ENCODE assay signal across 12 mouse cellular contexts in genomic region chr11:106355382-106356128, GRCm38 (mm10). TPM values are rescaled to one million over a fixed set of nuclear protein-coding genes. Genes with fewer than 3 reads are reported as not detected.
DNase-seq lines count a peak whose midpoint lies in the region; ATAC-seq and TF ChIP-seq lines count a peak whose summit lies in the region.
"Had no signal": no experiment of that assay in that cellular context is flagged by ENCODE, and none has a peak within 500 bp of the region (broad histone marks: within the 10 kb centered on the region; RNA-seq: fewer than 3 reads in every experiment).

No protein-coding gene starts in this region.

- H3K4me1 ChIP-seq in liver, embryonic 14.5 days (replicated peaks; ENCODE audit: control insufficient read depth in 2 of 2, insufficient read depth in 2 of 2, low read length in 1 of 2), result peaks cover 0 to 6% of the 10 kb centered on the region in 2 experiments; a peak in 2 of 4 replicates
- no peaks in the 10 kb centered on the region for H3K4me1 ChIP-seq in forebrain, embryonic 15.5 days
- H3K4me1 ChIP-seq: embryonic facial prominence, embryonic 15.5 days had no signal

- intact Hi-C loops in gastrocnemius, adult 2 months (cut with DNase I), result no loop called here

- 20% methylated on average over 19 of the region's 19 CpGs for WGBS in liver, embryonic 14.5 days (ENCODE audit: insufficient replicate concordance)
- WGBS in forebrain, embryonic 15.5 days, result 82% methylated on average over 19 of the region's 19 CpGs

- no peak overlapping the region for H3K4me2 ChIP-seq in liver, embryonic 14.5 days (ENCODE audit: low read depth)
- H3K4me2 ChIP-seq in forebrain, embryonic 15.5 days (replicated peaks), result no peak overlapping the region
- H3K4me2 ChIP-seq: embryonic facial prominence, embryonic 15.5 days had no signal

- H3K27ac ChIP-seq in gastrocnemius, adult 2 months, result peak overlapping the region; percentile 91
- no peak overlapping the region for H3K27ac ChIP-seq in liver, embryonic 14.5 days
- H3K27ac ChIP-seq in forebrain, embryonic 15.5 days (replicated peaks), result no peak overlapping the region
- H3K27ac ChIP-seq: embryonic facial prominence, embryonic 15.5 days had no signal

- H3K27me3 ChIP-seq in liver, embryonic 14.5 days (ENCODE audit: control insufficient read depth, insufficient read depth, low read length), result no peaks in the 10 kb centered on the region
- no peaks in the 10 kb centered on the region for H3K27me3 ChIP-seq in forebrain, embryonic 15.5 days
- H3K27me3 ChIP-seq: embryonic facial prominence, embryonic 15.5 days had no signal

- no peaks in the 10 kb centered on the region for H3K9me3 ChIP-seq in liver, embryonic 14.5 days (ENCODE audit: control insufficient read depth, low read length)
- no peaks in the 10 kb centered on the region for H3K9me3 ChIP-seq in forebrain, embryonic 15.5 days
- H3K9me3 ChIP-seq: embryonic facial prominence, embryonic 15.5 days had no signal

- H3K36me3 ChIP-seq in liver, embryonic 14.5 days (replicated peaks; ENCODE audit: control insufficient read depth, insufficient read depth, low read depth), result no peaks in the 10 kb centered on the region
- H3K36me3 ChIP-seq in forebrain, embryonic 15.5 days, result no peaks in the 10 kb centered on the region
- H3K36me3 ChIP-seq: embryonic facial prominence, embryonic 15.5 days had no signal

- H3K4me3 ChIP-seq in gastrocnemius, adult 2 months, result peak overlapping the region; percentile 48
- no peak overlapping the region for H3K4me3 ChIP-seq in liver, embryonic 14.5 days (ENCODE audit: insufficient read depth in 1 of 2, low read depth in 2 of 2, low read length in 2 of 2)
- no peak overlapping the region for H3K4me3 ChIP-seq in forebrain, embryonic 15.5 days
- H3K4me3 ChIP-seq: embryonic facial prominence, embryonic 15.5 days had no signal

- no peak overlapping the region for H3K9ac ChIP-seq in liver, embryonic 14.5 days (replicated peaks)
- no peak overlapping the region for H3K9ac ChIP-seq in forebrain, embryonic 15.5 days (replicated peaks)
- H3K9ac ChIP-seq: embryonic facial prominence, embryonic 15.5 days had no signal

- DNase-seq in gastrocnemius, adult 2 months, result peak; percentile 82
- no peak for DNase-seq in gastrocnemius, postnatal 4 days (ENCODE audit: low spot score in 2 of 2)
- peak; percentile 25 for DNase-seq in thymus, postnatal 25 days
- no peak for DNase-seq in thymus, postnatal 10 days (ENCODE audit: low spot score in 2 of 2)
- no peak for DNase-seq in liver, embryonic 14.5 days (ENCODE audit: low read depth in 3 of 3, low spot score in 3 of 3)
- DNase-seq in neural tube, embryonic 10.5 days (ENCODE audit: extremely low spot score, low spot score), result no peak
- no peak for DNase-seq in left cerebral cortex, adult 18-20 months (ENCODE audit: low spot score in 2 of 2)
- DNase-seq: B cell, adult 2 months; right cerebral cortex, postnatal 4 days had no signal

- TF ChIP-seq EP300 in liver, embryonic 14.5 days (IDR thresholded peaks at IDR 0.05; ENCODE audit: low read depth), result no peak

- no peak for TF ChIP-seq CTCF in gastrocnemius, adult 2 months (IDR thresholded peaks at IDR 0.05)
- no peak for TF ChIP-seq CTCF in liver, embryonic 14.5 days (IDR thresholded peaks at IDR 0.05; ENCODE audit: low read depth)

- ATAC-seq in liver, embryonic 14.5 days (ENCODE audit: insufficient read depth), result peak; percentile 13; the same call in 1 of the 2 replicates
- no peak for ATAC-seq in forebrain, embryonic 15.5 days (replicated peaks)

RNA-seq across cellular contexts. Expression of gene Scn4a, which starts 2.5 kb away (rescaled TPM):
- 100 to 1,000 TPM; 439 to 468 TPM for total RNA-seq in gastrocnemius, adult 2 months (2021)
- total RNA-seq in gastrocnemius, postnatal 4 days (2021), result 10 to 100 TPM; 81.7 to 86.7 TPM
- polyA plus RNA-seq in liver, embryonic 14.5 days (2012; rRNA removed), result 0.01 and 0.02 TPM in 2 replicates
- not detected in 2 replicates for polyA plus RNA-seq in liver, embryonic 14.5 days (2014; fragmentation: Nextera tagmentation; extraction: Ambion mirVana)
- polyA plus RNA-seq in forebrain, embryonic 15.5 days (2015; fragmentation: Nextera tagmentation; extraction: Ambion mirVana), result not detected in 2 replicates
- total RNA-seq in left cerebral cortex, adult 18-20 months (2021), result not detected

RNA-seq across cellular contexts. Expression of gene Prr29, which starts 9.7 kb away (rescaled TPM):
- 1 to 10 TPM; 3.9 to 6.5 TPM for total RNA-seq in gastrocnemius, adult 2 months (2021)
- 10 to 100 TPM; 13.6 to 18.1 TPM for total RNA-seq in gastrocnemius, postnatal 4 days (2021)
- not detected in 2 replicates for polyA plus RNA-seq in liver, embryonic 14.5 days (2012; rRNA removed)
- polyA plus RNA-seq in liver, embryonic 14.5 days (2014; fragmentation: Nextera tagmentation; extraction: Ambion mirVana), result not detected in 2 replicates
- not detected in 2 replicates for polyA plus RNA-seq in forebrain, embryonic 15.5 days (2015; fragmentation: Nextera tagmentation; extraction: Ambion mirVana)
- not detected for total RNA-seq in left cerebral cortex, adult 18-20 months (2021)

RNA-seq across cellular contexts. Expression of gene Icam2, which starts 32.3 kb away (rescaled TPM):
- total RNA-seq in gastrocnemius, adult 2 months (2021), result 1 to 10 TPM; 4.2 to 6.2 TPM
- 10 to 100 TPM; 18.7 to 19.9 TPM for total RNA-seq in gastrocnemius, postnatal 4 days (2021)
- polyA plus RNA-seq in liver, embryonic 14.5 days (2012; rRNA removed), result 9.4 and 13.0 TPM in 2 replicates
- polyA plus RNA-seq in liver, embryonic 14.5 days (2014; fragmentation: Nextera tagmentation; extraction: Ambion mirVana), result 12.1 and 16.3 TPM in 2 replicates
- polyA plus RNA-seq in forebrain, embryonic 15.5 days (2015; fragmentation: Nextera tagmentation; extraction: Ambion mirVana), result 11.3 and 13.9 TPM in 2 replicates
- 1 to 10 TPM; 2.9 to 5.7 TPM for total RNA-seq in left cerebral cortex, adult 18-20 months (2021)

RNA-seq across cellular contexts. Expression of gene Cd79b, which starts 41.0 kb away (rescaled TPM):
- under 1 TPM; 0.28 to 0.64 TPM for total RNA-seq in gastrocnemius, adult 2 months (2021)
- 1 to 10 TPM; 1.3 to 1.5 TPM for total RNA-seq in gastrocnemius, postnatal 4 days (2021)
- polyA plus RNA-seq in liver, embryonic 14.5 days (2012; rRNA removed), result 3.1 and 3.7 TPM in 2 replicates
- 4.5 and 4.9 TPM in 2 replicates for polyA plus RNA-seq in liver, embryonic 14.5 days (2014; fragmentation: Nextera tagmentation; extraction: Ambion mirVana)
- polyA plus RNA-seq in forebrain, embryonic 15.5 days (2015; fragmentation: Nextera tagmentation; extraction: Ambion mirVana), result 0.56 and 0.77 TPM in 2 replicates
- not detected for total RNA-seq in left cerebral cortex, adult 18-20 months (2021)

RNA-seq across cellular contexts. Expression of gene Gh, which starts 53.9 kb away (rescaled TPM):
- not detected for total RNA-seq in gastrocnemius, adult 2 months (2021)
- not detected for total RNA-seq in gastrocnemius, postnatal 4 days (2021)
- not detected in 2 replicates for polyA plus RNA-seq in liver, embryonic 14.5 days (2012; rRNA removed)
- not detected in 2 replicates for polyA plus RNA-seq in liver, embryonic 14.5 days (2014; fragmentation: Nextera tagmentation; extraction: Ambion mirVana)
- polyA plus RNA-seq in forebrain, embryonic 15.5 days (2015; fragmentation: Nextera tagmentation; extraction: Ambion mirVana), result not detected in 2 replicates
- not detected for total RNA-seq in left cerebral cortex, adult 18-20 months (2021)
- polyA plus RNA-seq: embryonic facial prominence, embryonic 15.5 days; heart, embryonic 14.5 days had no signal

Comparison
In these comparisons a context has a peak if more than half of its experiments do, and no peak if none do; other contexts are left out.
1. DNase-seq: peak in gastrocnemius, adult 2 months (single experiment) and thymus, postnatal 25 days (single experiment); none in gastrocnemius, postnatal 4 days (0 of 2), thymus, postnatal 10 days (0 of 2), liver, embryonic 14.5 days (0 of 3), neural tube, embryonic 10.5 days (single experiment) and left cerebral cortex, adult 18-20 months (0 of 2).
2. RNA of gene Scn4a, which starts 2.5 kb away (total RNA-seq): 439 to 468 TPM in gastrocnemius, adult 2 months and 81.7 to 86.7 TPM in gastrocnemius, postnatal 4 days; not detected in left cerebral cortex, adult 18-20 months; every median in the first group is over 10 times any median in the second.
3. RNA of gene Prr29, which starts 9.7 kb away (total RNA-seq): 13.6 to 18.1 TPM in gastrocnemius, postnatal 4 days and 3.9 to 6.5 TPM in gastrocnemius, adult 2 months; not detected in left cerebral cortex, adult 18-20 months; every median in the first group is over 4 times any median in the second.